Mouse (Mus musculus) cerebellum, adult 11 months (tissue): ENCODE measurements around the gene Wsb2.
A peak's percentile ranks its signal among the peaks of the same experiment; 100 is the strongest.
"Not testable (repeated sequence)": the region's sequence is repeated elsewhere in the genome, so short reads cannot be mapped to it uniquely, and the experiment has no call there.

ENCODE experiments used
- DNase-seq: peaks from one replicate; pipeline ENCODE4 v3.0.0; 2022

Gene Wsb2

GRCm38 (mm10) chr5:117390895-117391294 is 33.8 kb downstream of the Wsb2 start:
- no peak for DNase-seq

GRCm38 (mm10) chr5:117395834-117396233 is 38.7 kb downstream of the Wsb2 start:
- DNase-seq: no peak

- DNase-seq: no peak
Observed at GRCm38 (mm10) chr5:117396596-117397014, 39.5 kb downstream of the Wsb2 start.

GRCm38 (mm10) chr5:117397371-117397770 is 40.3 kb downstream of the Wsb2 start:
- no peak for DNase-seq

- DNase-seq: no peak
Observed at GRCm38 (mm10) chr5:117398007-117398550, 41.0 kb downstream of the Wsb2 start.

- no peak for DNase-seq
Observed at GRCm38 (mm10) chr5:117399281-117399680, 42.2 kb downstream of the Wsb2 start.

- no peak for DNase-seq
Observed at GRCm38 (mm10) chr5:117403609-117404008, 46.5 kb downstream of the Wsb2 start.

- not testable (repeated sequence) for DNase-seq
Observed at GRCm38 (mm10) chr5:117404671-117405070, 47.6 kb downstream of the Wsb2 start.

- DNase-seq: no peak
Observed at GRCm38 (mm10) chr5:117408216-117408615, 51.1 kb downstream of the Wsb2 start.

GRCm38 (mm10) chr5:117409369-117409768 is 52.3 kb downstream of the Wsb2 start:
- DNase-seq: no peak

GRCm38 (mm10) chr5:117413507-117414501 is 56.7 kb downstream of the Wsb2 start, which contains the start of gene Ksr2:
Ksr2 (plus strand) TSS chr5:117414000.
- peak; percentile 83 for DNase-seq

GRCm38 (mm10) chr5:117414611-117415010 is 57.5 kb downstream of the Wsb2 start:
- peak; percentile 40 for DNase-seq

- no peak for DNase-seq
Observed at GRCm38 (mm10) chr5:117415011-117415912, 58.2 kb downstream of the Wsb2 start.

- DNase-seq: no peak
Observed at GRCm38 (mm10) chr5:117417442-117417841, 60.3 kb downstream of the Wsb2 start.
